Mouse (Mus musculus) erythroblast, embryonic 14.5 days (primary cell): ENCODE data around the gene Eif4g3.

ENCODE experiments used
- GATA1 ChIP-seq: IDR thresholded peaks from 2 replicates; pipeline ENCODE4 v1.6.1; 2012; ENCODE audit warnings: low read length, inconsistent platforms, mixed read lengths
- TAL1 ChIP-seq: IDR thresholded peaks from 3 replicates; pipeline ENCODE4 v1.6.1; 2012; ENCODE audit warnings: low read length, inconsistent platforms, mixed read lengths

DNA sequence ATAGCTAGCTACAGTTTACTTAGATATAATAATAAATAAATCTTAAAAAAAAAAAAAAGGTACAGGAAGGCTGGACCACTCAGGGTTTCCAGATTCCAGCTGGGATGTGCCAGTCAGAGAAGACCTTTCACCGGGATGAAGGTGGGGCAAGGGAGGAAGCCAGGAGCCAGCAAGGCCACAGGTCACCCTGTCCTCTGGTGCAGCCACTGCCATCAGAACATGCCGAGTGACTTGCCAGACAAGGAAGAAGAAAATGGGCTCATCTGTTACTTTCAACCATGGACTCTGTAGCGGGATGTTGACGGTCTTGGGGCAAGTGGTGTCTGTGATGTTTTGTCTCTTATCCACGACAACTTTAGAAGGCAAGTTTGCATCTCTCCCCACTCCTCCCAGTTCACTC, 8.1 kb upstream of the Eif4g3 start:
- TF ChIP-seq TAL1 (no peak), GATA1 (no peak)
